Mouse (Mus musculus): ENCODE results near the gene Atg9a. TPM values are rescaled to one million over a fixed set of nuclear protein-coding genes. Genes with fewer than 3 reads are reported as not detected.
A peak's percentile ranks its signal among the peaks of the same experiment; 100 is the strongest.

Atg9a gene
- polyA plus RNA-seq, 1 experiment from 2014 or later: 53.6 TPM

- peaks cover 22% of the 10 kb centered on the region for H3K4me1 ChIP-seq (replicated peaks; ENCODE audit: control insufficient read depth, insufficient read depth, low read length)
- no peaks in the 10 kb centered on the region for H3K9me3 ChIP-seq (ENCODE audit: control insufficient read depth, low read length)
- ATAC-seq (ENCODE audit: low FRiP score) (no peak), DNase-seq (ENCODE audit: low spot score) (no peak)
- H3K27me3 ChIP-seq (ENCODE audit: control insufficient read depth, insufficient read depth, low read length): no peaks in the 10 kb centered on the region
- H3K27ac ChIP-seq: peak overlapping the region; percentile 96; the same call in 1 of the 2 replicates
- H3K9ac ChIP-seq: peak overlapping the region; percentile 96
- H3K36me3 ChIP-seq (replicated peaks; ENCODE audit: control insufficient read depth, insufficient read depth): peaks cover 57% of the 10 kb centered on the region
- WGBS: 56% methylated on average over 4 of the region's 4 CpGs
- peak overlapping the region; percentile 85 for H3K4me3 ChIP-seq (replicated peaks; ENCODE audit: low read length)
- H3K4me2 ChIP-seq (replicated peaks): peak overlapping the region; percentile 82
These were observed 51.3 kb downstream of the Atg9a start for GRCm38 (mm10) chr1:75140601-75141190.

- no peaks in the 10 kb centered on the region for H3K27me3 ChIP-seq (ENCODE audit: control insufficient read depth, insufficient read depth, low read length)
- ATAC-seq (ENCODE audit: low FRiP score) (no peak), DNase-seq (ENCODE audit: low spot score) (no peak)
- H3K9me3 ChIP-seq (ENCODE audit: control insufficient read depth, low read length): no peaks in the 10 kb centered on the region
- no peak overlapping the region for H3K4me2 ChIP-seq (replicated peaks)
- peaks cover 11% of the 10 kb centered on the region for H3K4me1 ChIP-seq (replicated peaks; ENCODE audit: control insufficient read depth, insufficient read depth, low read length)
- H3K27ac ChIP-seq: no peak overlapping the region
- H3K9ac ChIP-seq: no peak overlapping the region
- 93% methylated on average over 2 of the region's 2 CpGs for WGBS
- H3K4me3 ChIP-seq (replicated peaks; ENCODE audit: low read length): no peak overlapping the region
- H3K36me3 ChIP-seq (replicated peaks; ENCODE audit: control insufficient read depth, insufficient read depth): peaks cover 47% of the 10 kb centered on the region
These were observed 53.5 kb downstream of the Atg9a start for GRCm38 (mm10) chr1:75138448-75138847.

- WGBS: 91% methylated on average over 3 of the region's 3 CpGs
- no peak overlapping the region for H3K9ac ChIP-seq
- no peaks in the 10 kb centered on the region for H3K27me3 ChIP-seq (ENCODE audit: control insufficient read depth, insufficient read depth, low read length)
- H3K4me2 ChIP-seq (replicated peaks): no peak overlapping the region
- DNase-seq (ENCODE audit: low spot score) (no peak), ATAC-seq (ENCODE audit: low FRiP score) (no peak)
- H3K4me3 ChIP-seq (replicated peaks; ENCODE audit: low read length): no peak overlapping the region
- H3K4me1 ChIP-seq (replicated peaks; ENCODE audit: control insufficient read depth, insufficient read depth, low read length): peaks cover 9% of the 10 kb centered on the region
- H3K36me3 ChIP-seq (replicated peaks; ENCODE audit: control insufficient read depth, insufficient read depth): peaks cover 47% of the 10 kb centered on the region
- no peaks in the 10 kb centered on the region for H3K9me3 ChIP-seq (ENCODE audit: control insufficient read depth, low read length)
- no peak overlapping the region for H3K27ac ChIP-seq
These were observed 55.3 kb downstream of the Atg9a start for GRCm38 (mm10) chr1:75136730-75137129.

- Histone ChIP-seq H3K27ac (no peak overlapping the region), H3K4me3 (replicated peaks; ENCODE audit: low read length) (no peak overlapping the region), H3K4me2 (replicated peaks) (no peak overlapping the region), H3K36me3 (replicated peaks; ENCODE audit: control insufficient read depth, insufficient read depth) (peaks cover 47% of the 10 kb centered on the region), H3K27me3 (ENCODE audit: control insufficient read depth, insufficient read depth, low read length) (no peaks in the 10 kb centered on the region), H3K9me3 (ENCODE audit: control insufficient read depth, low read length) (no peaks in the 10 kb centered on the region), H3K9ac (no peak overlapping the region), H3K4me1 (replicated peaks; ENCODE audit: control insufficient read depth, insufficient read depth, low read length) (peaks cover 9% of the 10 kb centered on the region)
- DNase-seq (ENCODE audit: low spot score): no peak
- 91% methylated on average over 6 of the region's 6 CpGs for WGBS
- no peak for ATAC-seq (ENCODE audit: low FRiP score)
These were observed 55.7 kb downstream of the Atg9a start for GRCm38 (mm10) chr1:75136293-75136692.

- no peak for DNase-seq (ENCODE audit: low spot score)
- 74% methylated on average over 12 of the region's 12 CpGs for WGBS
These were observed 58.4 kb downstream of the Atg9a start, which contains the start of gene Slc23a3 for GRCm38 (mm10) chr1:75133421-75134207. Gene Slc23a3, minus strand, starts transcription at chr1:75133890.

More at GRCm38 (mm10) chr1:75133421-75134207, 58.4 kb downstream of the Atg9a start, which contains the start of gene Slc23a3:
- H3K4me1 ChIP-seq (replicated peaks; ENCODE audit: control insufficient read depth, insufficient read depth, low read length): no peaks in the 10 kb centered on the region
- no peak within 1 kb of the TSS for H3K27ac ChIP-seq
- no peak within 1 kb of the TSS for H3K4me2 ChIP-seq (replicated peaks)
- no peaks in the 10 kb centered on the region for H3K27me3 ChIP-seq (ENCODE audit: control insufficient read depth, insufficient read depth, low read length)
- no peak within 1 kb of the TSS for H3K4me3 ChIP-seq (replicated peaks; ENCODE audit: low read length)
- ATAC-seq (ENCODE audit: low FRiP score): no peak
- H3K9me3 ChIP-seq (ENCODE audit: control insufficient read depth, low read length): no peaks in the 10 kb centered on the region
- H3K9ac ChIP-seq: no peak within 1 kb of the TSS
- peaks cover 37% of the 10 kb centered on the region for H3K36me3 ChIP-seq (replicated peaks; ENCODE audit: control insufficient read depth, insufficient read depth)

Small RNAs within 50 kb of the gene (microRNA-seq; reads per million reads assigned to microRNA genes)
- gene Gm27943: not detected

Other genes starting within 250 kb of the Atg9a start
- gene Ihh, start 240.5 kb downstream of the Atg9a start, polyA plus RNA-seq (2014; fragmentation: Nextera tagmentation; extraction: Ambion mirVana): 0.32 and 0.35 TPM in 2 replicates
- gene Nhej1, start 67.0 kb downstream of the Atg9a start, polyA plus RNA-seq (2014; fragmentation: Nextera tagmentation; extraction: Ambion mirVana): 6.8 and 7.5 TPM in 2 replicates
- gene Slc23a3, start 58.3 kb downstream of the Atg9a start, polyA plus RNA-seq (2014; fragmentation: Nextera tagmentation; extraction: Ambion mirVana): not detected in 2 replicates
- 42.4 and 47.4 TPM in 2 replicates for gene Cnppd1, start 49.5 kb downstream of the Atg9a start, polyA plus RNA-seq (2014; fragmentation: Nextera tagmentation; extraction: Ambion mirVana)
- gene Retreg2, start 49.4 kb downstream of the Atg9a start, polyA plus RNA-seq (2014; fragmentation: Nextera tagmentation; extraction: Ambion mirVana): 136 and 156 TPM in 2 replicates
- gene Zfand2b, start 23.6 kb downstream of the Atg9a start, polyA plus RNA-seq (2014; fragmentation: Nextera tagmentation; extraction: Ambion mirVana): 36.7 and 38.0 TPM in 2 replicates
- 39.0 and 39.7 TPM in 2 replicates for gene Abcb6, start 11.8 kb downstream of the Atg9a start, polyA plus RNA-seq (2014; fragmentation: Nextera tagmentation; extraction: Ambion mirVana)
- 16.7 and 18.4 TPM in 2 replicates for gene Ankzf1, start within 50 bp of the Atg9a start, polyA plus RNA-seq (2014; fragmentation: Nextera tagmentation; extraction: Ambion mirVana)
- 15.8 and 19.5 TPM in 2 replicates for gene Glb1l, start 18.6 kb upstream of the Atg9a start, polyA plus RNA-seq (2014; fragmentation: Nextera tagmentation; extraction: Ambion mirVana)
- gene Stk16, start 18.6 kb upstream of the Atg9a start, polyA plus RNA-seq (2014; fragmentation: Nextera tagmentation; extraction: Ambion mirVana): 121 and 128 TPM in 2 replicates
- 13.8 and 20.8 TPM in 2 replicates for gene Tuba4a, start 27.7 kb upstream of the Atg9a start, polyA plus RNA-seq (2014; fragmentation: Nextera tagmentation; extraction: Ambion mirVana)
- not detected in 2 replicates for gene A630095N17Rik, start 39.9 kb upstream of the Atg9a start, polyA plus RNA-seq (2014; fragmentation: Nextera tagmentation; extraction: Ambion mirVana)
- gene Dnajb2, start 44.2 kb upstream of the Atg9a start, polyA plus RNA-seq (2014; fragmentation: Nextera tagmentation; extraction: Ambion mirVana): 39.5 and 45.2 TPM in 2 replicates
- gene Ptprn, start 72.3 kb upstream of the Atg9a start, polyA plus RNA-seq (2014; fragmentation: Nextera tagmentation; extraction: Ambion mirVana): 26.1 and 34.8 TPM in 2 replicates
- 232 and 253 TPM in 2 replicates for gene Resp18, start 86.2 kb upstream of the Atg9a start, polyA plus RNA-seq (2014; fragmentation: Nextera tagmentation; extraction: Ambion mirVana)
- 132 and 141 TPM in 2 replicates for gene Dnpep, start 125.8 kb upstream of the Atg9a start, polyA plus RNA-seq (2014; fragmentation: Nextera tagmentation; extraction: Ambion mirVana)
- 1.0 and 1.7 TPM in 2 replicates for gene Des, start 168.1 kb upstream of the Atg9a start, polyA plus RNA-seq (2014; fragmentation: Nextera tagmentation; extraction: Ambion mirVana)
- gene Speg, start 183.1 kb upstream of the Atg9a start, polyA plus RNA-seq (2014; fragmentation: Nextera tagmentation; extraction: Ambion mirVana): 18.0 and 22.9 TPM in 2 replicates
- 53.1 and 65.0 TPM in 2 replicates for gene Gmppa, start 243.7 kb upstream of the Atg9a start, polyA plus RNA-seq (2014; fragmentation: Nextera tagmentation; extraction: Ambion mirVana)